Mouse (Mus musculus): Measurements from ENCODE around the gene Glis1. TPM values are rescaled to one million over a fixed set of nuclear protein-coding genes. Genes with fewer than 3 reads are reported as not detected.

The Glis1 gene
- 5.2 TPM in 2 replicates for polyA plus RNA-seq (2015; fragmentation: Nextera tagmentation; extraction: Ambion mirVana)

GRCm38 (mm10) chr4:107434356-107435237, at the start of gene Glis1:
Gene Glis1, plus strand, starts transcription at chr4:107434591.

GRCm38 (mm10) chr4:107684130-107684529, 249.7 kb downstream of the Glis1 start, which contains the start of gene Dmrtb1:
Gene Dmrtb1, minus strand, starts transcription at chr4:107684230.

Small RNA genes lying within 50 kb of the gene (microRNA-seq; reads per million reads assigned to microRNA genes)
- 0 to 0.10 reads per million in 2 experiments for gene Gm24804

Other genes starting within 250 kb of the Glis1 start
- gene Ldlrad1, start 225.4 kb upstream of the Glis1 start, polyA plus RNA-seq (2015; fragmentation: Nextera tagmentation; extraction: Ambion mirVana): not detected in 2 replicates
- gene Lrrc42, start 181.1 kb upstream of the Glis1 start, polyA plus RNA-seq (2015; fragmentation: Nextera tagmentation; extraction: Ambion mirVana): 15.8 and 19.4 TPM in 2 replicates
- 47.6 and 49.7 TPM in 2 replicates for gene Hspb11, start 181.0 kb upstream of the Glis1 start, polyA plus RNA-seq (2015; fragmentation: Nextera tagmentation; extraction: Ambion mirVana)
- not detected in 2 replicates for gene Dio1, start 127.4 kb upstream of the Glis1 start, polyA plus RNA-seq (2015; fragmentation: Nextera tagmentation; extraction: Ambion mirVana)
- 26.2 and 28.9 TPM in 2 replicates for gene Yipf1, start 120.2 kb upstream of the Glis1 start, polyA plus RNA-seq (2015; fragmentation: Nextera tagmentation; extraction: Ambion mirVana)
- gene Ndc1, start 66.8 kb upstream of the Glis1 start, polyA plus RNA-seq (2015; fragmentation: Nextera tagmentation; extraction: Ambion mirVana): 6.6 and 7.4 TPM in 2 replicates
- not detected in 2 replicates for gene Dmrtb1, start 249.6 kb downstream of the Glis1 start, polyA plus RNA-seq (2015; fragmentation: Nextera tagmentation; extraction: Ambion mirVana)

Data from skeletal muscle tissue, postnatal 0 days (tissue).